Mouse (Mus musculus): ENCODE measurements around the gene Elp5. TPM values are rescaled to one million over a fixed set of nuclear protein-coding genes. Genes with fewer than 3 reads are reported as not detected.
A peak's percentile ranks its signal among the peaks of the same experiment; 100 is the strongest.
"Not testable (repeated sequence)": the region's sequence is repeated elsewhere in the genome, so short reads cannot be mapped to it uniquely, and the experiment has no call there.

Elp5 gene
- polyA plus RNA-seq, 1 experiment from 2014 or later, result 126 TPM

- H3K27ac ChIP-seq, result peak overlapping the region; percentile 95; the same call in 1 of the 2 replicates
- peaks cover 80% of the 10 kb centered on the region for H3K4me1 ChIP-seq
- WGBS, result 1% methylated on average over 40 of the region's 40 CpGs
Observed at GRCm38 (mm10) chr11:70021264-70022132, 39.2 kb upstream of the Elp5 start.

DNA sequence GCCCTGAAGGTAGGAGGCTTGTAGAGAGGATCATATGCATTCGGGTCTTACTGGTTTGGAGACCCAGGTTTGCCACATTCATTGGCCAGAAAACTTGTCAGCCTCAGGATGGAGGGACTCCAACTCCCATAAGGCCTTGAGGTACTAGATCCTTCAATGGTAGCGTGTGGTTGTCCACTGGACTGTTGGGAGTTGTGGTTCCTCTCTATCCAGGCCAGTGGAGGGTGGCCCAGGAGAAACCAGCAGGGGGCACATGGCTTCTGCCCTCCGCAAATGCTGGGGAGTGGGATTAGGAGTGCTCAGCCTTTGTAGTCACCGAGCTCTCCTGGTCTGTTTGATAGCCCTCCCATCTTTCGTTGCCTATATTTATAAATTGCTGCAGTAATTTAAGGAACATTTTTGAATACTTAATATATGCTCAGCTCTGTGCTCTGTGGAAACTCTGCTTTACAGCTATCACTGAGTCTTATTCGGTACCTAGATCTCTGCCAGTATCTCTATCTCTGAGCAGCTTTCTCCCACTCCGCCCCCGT lies 38.5 kb upstream of the Elp5 start:
- H3K4me1 ChIP-seq, result peaks cover 73% of the 10 kb centered on the region
- ATAC-seq (ENCODE audit: low FRiP score, low read depth), result peak; percentile 74
- under 1% methylated on average over 8 of the region's 8 CpGs for WGBS
- H3K27ac ChIP-seq, result peak overlapping the region; percentile 95
- peak overlapping the region; percentile 75 for H3K4me3 ChIP-seq
- peak overlapping the region; percentile 90 for H3K4me2 ChIP-seq (replicated peaks)
- peak overlapping the region; percentile 91 for H3K9ac ChIP-seq
- H3K9me3 ChIP-seq, result no peaks in the 10 kb centered on the region
- H3K36me3 ChIP-seq, result no peaks in the 10 kb centered on the region
- H3K27me3 ChIP-seq, result no peaks in the 10 kb centered on the region

More at GRCm38 (mm10) chr11:70021264-70022132, 39.2 kb upstream of the Elp5 start:
- Histone ChIP-seq H3K9me3 (no peaks in the 10 kb centered on the region), H3K4me2 (replicated peaks) (peak overlapping the region; percentile 90), H3K27me3 (no peaks in the 10 kb centered on the region), H3K9ac (peak overlapping the region; percentile 13; the same call in 1 of the 2 replicates), H3K4me3 (peak overlapping the region; percentile 75), H3K36me3 (no peaks in the 10 kb centered on the region)
- peak; percentile 75 for ATAC-seq (ENCODE audit: low FRiP score, low read depth)

GRCm38 (mm10) chr11:70020022-70020631 lies 37.8 kb upstream of the Elp5 start:
- Histone ChIP-seq H3K27me3 (no peaks in the 10 kb centered on the region), H3K4me3 (peak overlapping the region; percentile 75), H3K4me2 (replicated peaks) (peak overlapping the region; percentile 90), H3K36me3 (no peaks in the 10 kb centered on the region), H3K27ac (peak overlapping the region; percentile 95), H3K9me3 (no peaks in the 10 kb centered on the region), H3K4me1 (peaks cover 67% of the 10 kb centered on the region), H3K9ac (peak overlapping the region; percentile 91)
- no peak for ATAC-seq (ENCODE audit: low FRiP score, low read depth)
- WGBS, result 11% methylated on average over 7 of the region's 8 CpGs

- H3K9ac ChIP-seq, result peak overlapping the region; percentile 91
- H3K9me3 ChIP-seq, result no peaks in the 10 kb centered on the region
- peaks cover 67% of the 10 kb centered on the region for H3K4me1 ChIP-seq
- no peak for ATAC-seq (ENCODE audit: low FRiP score, low read depth)
- H3K4me3 ChIP-seq, result peak overlapping the region; percentile 75
- H3K27me3 ChIP-seq, result no peaks in the 10 kb centered on the region
- H3K4me2 ChIP-seq (replicated peaks), result peak overlapping the region; percentile 90
- H3K36me3 ChIP-seq, result no peaks in the 10 kb centered on the region
- 7% methylated on average over 1 of the region's 2 CpGs for WGBS
- peak overlapping the region; percentile 95 for H3K27ac ChIP-seq
Observed at GRCm38 (mm10) chr11:70019495-70020021, 37.2 kb upstream of the Elp5 start.

DNA sequence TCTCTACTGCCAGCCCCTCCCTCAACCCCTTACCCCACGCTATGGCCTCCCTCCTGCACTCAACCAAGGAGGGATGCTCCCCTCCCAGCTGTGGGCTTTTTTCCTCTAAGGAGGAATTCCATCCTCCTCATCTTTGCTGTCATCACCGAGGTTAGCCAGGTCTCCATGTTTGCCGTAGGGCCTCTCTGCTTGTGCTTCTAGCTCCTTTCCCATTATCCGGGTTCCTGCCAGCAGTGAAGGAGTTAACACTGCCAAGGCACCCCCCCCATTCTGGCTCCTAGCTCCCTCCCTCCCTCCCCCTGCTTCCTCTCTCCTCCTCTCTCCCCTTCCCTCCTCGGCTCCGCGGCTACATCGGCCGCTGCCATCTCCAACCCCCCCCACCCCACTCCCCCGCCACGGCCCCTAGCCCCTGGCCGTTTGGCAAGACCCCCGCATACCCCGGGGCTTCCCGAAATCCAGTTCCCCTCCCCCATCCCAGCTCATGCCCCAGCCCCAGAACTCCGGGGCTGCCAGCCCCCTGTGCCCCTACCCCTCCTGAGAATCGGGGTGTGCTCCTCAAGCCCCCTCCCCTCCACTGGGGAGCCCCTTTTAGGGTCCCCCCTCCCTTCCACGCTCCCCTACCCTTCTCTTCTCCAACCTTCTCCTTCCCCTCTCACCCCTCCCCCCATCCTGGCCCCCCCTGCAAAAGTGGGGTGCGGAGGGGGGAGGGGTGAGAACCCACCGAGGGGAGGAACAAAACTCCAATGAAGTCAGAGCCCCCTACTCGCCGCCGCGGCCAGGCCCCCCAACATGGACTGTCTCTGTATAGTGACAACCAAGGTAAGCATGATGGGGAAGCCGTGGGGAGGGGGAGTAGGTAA lies 36.0 kb upstream of the Elp5 start:
- peaks cover 7% of the 10 kb centered on the region for H3K36me3 ChIP-seq
- H3K9ac ChIP-seq, result peak overlapping the region; percentile 91
- peak overlapping the region; percentile 95 for H3K27ac ChIP-seq
- ATAC-seq (ENCODE audit: low FRiP score, low read depth), result no peak
- H3K27me3 ChIP-seq, result no peaks in the 10 kb centered on the region
- H3K9me3 ChIP-seq, result no peaks in the 10 kb centered on the region
- under 1% methylated on average over 20 of the region's 25 CpGs for WGBS
- H3K4me3 ChIP-seq, result peak overlapping the region; percentile 75
- peaks cover 66% of the 10 kb centered on the region for H3K4me1 ChIP-seq
- peak overlapping the region; percentile 90 for H3K4me2 ChIP-seq (replicated peaks)

GRCm38 (mm10) chr11:70017199-70017767 lies 35.0 kb upstream of the Elp5 start:
- Histone ChIP-seq H3K9ac (peak overlapping the region; percentile 91), H3K4me1 (peaks cover 58% of the 10 kb centered on the region), H3K27me3 (no peaks in the 10 kb centered on the region)

GRCm38 (mm10) chr11:70016669-70017068 lies 34.4 kb upstream of the Elp5 start, which contains the start of gene Dlg4:
Gene Dlg4, plus strand, starts transcription at chr11:70016942.
- peaks cover 52% of the 10 kb centered on the region for H3K4me1 ChIP-seq
- peak within 1 kb of the TSS; percentile 75 for H3K4me3 ChIP-seq
- H3K4me2 ChIP-seq (replicated peaks), result peak within 1 kb of the TSS; percentile 90
- WGBS, result 89% methylated on average over 3 of the region's 3 CpGs
- H3K27me3 ChIP-seq, result no peaks in the 10 kb centered on the region
- H3K9me3 ChIP-seq, result no peaks in the 10 kb centered on the region
- H3K27ac ChIP-seq, result peak within 1 kb of the TSS; percentile 95
- H3K36me3 ChIP-seq, result peaks cover 24% of the 10 kb centered on the region
- H3K9ac ChIP-seq, result peak within 1 kb of the TSS; percentile 91
- no peak for ATAC-seq (ENCODE audit: low FRiP score, low read depth)

More at GRCm38 (mm10) chr11:70017199-70017767, 35.0 kb upstream of the Elp5 start:
- Histone ChIP-seq H3K4me2 (replicated peaks) (peak overlapping the region; percentile 90), H3K27ac (peak overlapping the region; percentile 95), H3K4me3 (peak overlapping the region; percentile 75), H3K9me3 (no peaks in the 10 kb centered on the region), H3K36me3 (peaks cover 18% of the 10 kb centered on the region)
- 40% methylated on average over 7 of the region's 7 CpGs for WGBS
- ATAC-seq (ENCODE audit: low FRiP score, low read depth), result no peak

DNA sequence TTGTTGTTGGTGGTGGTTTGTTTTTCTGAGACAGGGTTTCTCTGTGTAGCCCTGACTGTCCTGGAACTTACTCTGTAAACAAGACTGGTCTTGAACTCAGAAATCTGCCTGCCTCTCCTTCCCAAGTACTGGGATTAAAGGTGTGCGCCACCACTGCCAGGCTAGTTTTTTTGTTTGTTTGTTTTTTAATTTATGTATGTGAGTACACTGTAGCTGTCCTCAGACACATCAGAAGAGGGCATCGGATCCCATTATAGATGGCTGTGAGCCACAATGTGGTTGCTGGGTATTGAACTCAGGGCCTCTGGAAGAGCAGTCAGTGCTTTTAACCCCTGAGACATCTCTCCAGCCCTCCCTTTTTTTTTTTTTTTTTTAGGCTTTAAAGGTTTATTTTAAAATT lies 33.9 kb upstream of the Elp5 start:
- H3K4me2 ChIP-seq (replicated peaks), result not testable (repeated sequence)
- H3K4me1 ChIP-seq, result peaks cover 50% of the 10 kb centered on the region
- 85% methylated on average over 2 of the region's 2 CpGs for WGBS

GRCm38 (mm10) chr11:70015677-70016076 lies 33.4 kb upstream of the Elp5 start:
- Histone ChIP-seq H3K9ac (0 out of 2 replicates have a peak overlapping the region, but pooled peaks have one; percentile 83), H3K27me3 (no peaks in the 10 kb centered on the region), H3K4me3 (peak overlapping the region; percentile 62), H3K4me2 (replicated peaks) (peak overlapping the region; percentile 79), H3K27ac (no peak overlapping the region), H3K36me3 (peaks cover 34% of the 10 kb centered on the region), H3K4me1 (peaks cover 46% of the 10 kb centered on the region), H3K9me3 (no peaks in the 10 kb centered on the region)
- 68% methylated on average over 6 of the region's 6 CpGs for WGBS
- no peak for ATAC-seq (ENCODE audit: low FRiP score, low read depth)

More for the DNA sequence above, 33.9 kb upstream of the Elp5 start:
- not testable (repeated sequence) for H3K27ac ChIP-seq; H3K27me3 ChIP-seq; H3K9ac ChIP-seq; H3K9me3 ChIP-seq; ATAC-seq (ENCODE audit: low FRiP score, low read depth); H3K4me3 ChIP-seq
- H3K36me3 ChIP-seq, result peaks cover 29% of the 10 kb centered on the region

- Histone ChIP-seq H3K4me3 (peak within 1 kb of the TSS; percentile 62), H3K27me3 (no peaks in the 10 kb centered on the region), H3K27ac (peak within 1 kb of the TSS; percentile 61), H3K9me3 (no peaks in the 10 kb centered on the region), H3K9ac (peak within 1 kb of the TSS; percentile 83), H3K36me3 (peaks cover 41% of the 10 kb centered on the region), H3K4me1 (peaks cover 39% of the 10 kb centered on the region), H3K4me2 (replicated peaks) (peak within 1 kb of the TSS; percentile 79)
- peak; percentile 76 for ATAC-seq (ENCODE audit: low FRiP score, low read depth)
- 1% methylated on average over 35 of the region's 35 CpGs for WGBS
Observed at GRCm38 (mm10) chr11:70014880-70015558, 32.7 kb upstream of the Elp5 start, which contains the start of gene Acadvl. Gene Acadvl, minus strand, starts transcription at chr11:70015411.

All from limb, embryonic 13.5 days (tissue).